Mouse (Mus musculus): Measurements from ENCODE around the gene Tgif1. TPM values are rescaled to one million over a fixed set of nuclear protein-coding genes. Genes with fewer than 3 reads are reported as not detected.

Tgif1 gene
- total RNA-seq, 2 experiments from 2014 or later, result 42.0 to 48.8 TPM

- no peak for DNase-seq
Observed at GRCm38 (mm10) chr17:70807885-70808284, 45.5 kb downstream of the Tgif1 start.

- peak; percentile 32 to 37 for DNase-seq
Observed at GRCm38 (mm10) chr17:70806600-70806999, 46.7 kb downstream of the Tgif1 start.

- DNase-seq, result no peak
Observed at GRCm38 (mm10) chr17:70805866-70806265, 47.5 kb downstream of the Tgif1 start.

GRCm38 (mm10) chr17:70802022-70802421, 51.3 kb downstream of the Tgif1 start:
- no peak for DNase-seq

GRCm38 (mm10) chr17:70799266-70799665, 54.1 kb downstream of the Tgif1 start:
- DNase-seq, result no peak

- no peak for DNase-seq
Observed at GRCm38 (mm10) chr17:70797773-70798045, 55.6 kb downstream of the Tgif1 start.

GRCm38 (mm10) chr17:70796940-70797772, 56.2 kb downstream of the Tgif1 start:
- no peak for DNase-seq

GRCm38 (mm10) chr17:70795196-70795595, 58.1 kb downstream of the Tgif1 start:
- no peak for DNase-seq

- DNase-seq, result no peak
Observed at GRCm38 (mm10) chr17:70794722-70795121, 58.6 kb downstream of the Tgif1 start.

- DNase-seq, result no peak
Observed at GRCm38 (mm10) chr17:70794291-70794690, 59.1 kb downstream of the Tgif1 start.

Small RNA genes within 50 kb of the gene (microRNA-seq; reads per million reads assigned to microRNA genes)
- gene Mir1195, result not detected

Other genes with a start within 250 kb of the Tgif1 start
- 1 to 10 TPM; 2.0 to 4.2 TPM for gene Myom1, start 149.1 kb upstream of the Tgif1 start, total RNA-seq (2021)
- gene Myl12a, start 149.3 kb upstream of the Tgif1 start, total RNA-seq (2021), result 100 to 1,000 TPM; 295 to 326 TPM